Mouse (Mus musculus): ENCODE results near the gene Ccs.

DNA sequence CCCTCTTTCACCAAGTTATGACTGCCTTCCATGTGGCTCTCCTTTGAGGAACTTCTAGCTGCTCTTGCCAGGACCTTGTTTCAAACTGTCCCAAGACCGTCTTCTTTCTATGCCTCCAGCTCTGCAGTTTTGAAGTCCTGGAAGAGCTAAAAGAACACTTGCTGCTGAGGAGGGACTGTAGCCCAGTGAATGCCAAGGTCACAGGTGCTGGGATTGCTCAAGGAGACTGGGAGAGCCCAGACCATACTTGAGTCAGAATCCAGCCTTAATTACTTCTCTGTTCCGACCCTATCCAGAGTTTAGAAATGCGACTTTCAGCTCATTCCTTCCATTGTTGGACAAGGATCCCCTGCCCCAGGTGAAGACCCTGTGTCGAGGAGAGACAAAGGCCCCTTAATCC lies 16.8 kb upstream of the Ccs start:
- TF ChIP-seq CTCF (IDR thresholded peaks at IDR 0.05) (no peak), POLR2A (IDR thresholded peaks at IDR 0.05; ENCODE audit: insufficient read depth, low read depth, low read length) (no peak), EP300 (IDR thresholded peaks at IDR 0.05; ENCODE audit: insufficient read depth, low read depth, low read length) (no peak)
